Mouse (Mus musculus): ENCODE results near the gene Apoe.

Apoe gene

DNA sequence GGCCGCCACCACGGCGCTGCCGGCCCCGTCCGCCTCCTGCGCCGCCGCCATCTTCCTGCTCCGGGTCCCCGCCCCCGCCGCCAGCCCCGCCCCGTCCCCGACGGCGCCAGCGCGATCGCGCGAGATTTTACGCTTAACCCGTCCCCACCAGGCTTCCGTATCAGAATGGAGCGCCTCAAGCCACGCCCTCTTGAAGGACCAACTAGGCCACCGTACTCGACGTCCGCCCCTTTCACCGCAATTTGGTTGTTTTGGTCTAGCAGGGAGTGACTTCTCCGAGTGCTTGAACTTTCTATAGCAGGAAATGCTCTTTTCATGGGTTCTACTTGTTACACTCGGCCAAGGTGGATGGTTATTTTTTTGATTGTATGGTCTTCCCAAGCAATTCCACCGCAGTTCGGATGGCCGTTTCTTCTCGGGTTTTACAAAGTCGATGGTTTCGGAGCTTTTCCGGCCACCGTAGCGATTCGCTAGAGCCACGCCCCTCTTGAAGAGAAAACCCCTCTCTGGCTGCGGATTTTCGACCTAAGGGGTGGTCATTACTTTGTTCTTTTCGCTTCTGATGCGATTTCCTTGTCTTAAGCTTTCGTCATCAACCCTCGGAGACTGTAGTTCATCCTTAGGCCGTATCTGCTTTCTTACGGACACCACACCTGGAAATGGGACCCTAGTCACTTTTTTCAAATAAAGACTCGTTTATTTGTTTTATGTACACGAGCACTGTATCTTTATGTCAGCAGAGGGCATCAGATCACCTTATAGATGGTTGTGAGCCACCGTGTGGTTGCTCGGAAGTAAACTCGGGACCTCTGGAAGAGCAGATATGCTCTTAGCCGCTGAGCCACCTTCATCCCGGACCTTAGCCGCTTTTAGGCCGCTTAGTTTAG, 33.8 kb downstream of the Apoe start, which contains the start of gene Clptm1:
Clptm1 (minus strand) TSS at position 79 of the 887 bp plus-strand sequence.
- DNase-seq (ENCODE audit: extremely low read depth, low read depth), result peak; percentile 94

GRCm38 (mm10) chr7:19664455-19664954, 34.5 kb downstream of the Apoe start:
- no peak for DNase-seq (ENCODE audit: extremely low read depth, low read depth)

DNA sequence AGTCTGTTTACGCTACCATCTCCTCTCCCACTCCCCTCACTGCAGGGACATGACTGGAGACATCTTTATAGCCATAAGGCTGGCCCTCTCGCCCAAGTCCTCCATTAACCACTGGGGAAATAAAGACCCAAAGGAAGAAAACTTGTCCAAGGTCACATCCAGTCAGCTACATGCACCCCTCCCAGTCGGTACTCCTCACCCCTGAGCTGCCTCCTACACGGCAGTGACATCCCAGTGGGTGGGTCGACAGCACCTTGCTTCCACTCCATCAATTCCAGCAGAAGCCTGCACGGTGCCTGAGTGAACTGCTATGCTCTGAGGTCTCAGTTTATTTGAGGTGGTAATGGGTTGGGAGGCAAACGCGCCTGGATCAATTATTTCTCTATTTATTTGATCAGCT, 35.0 kb downstream of the Apoe start:
- DNase-seq (ENCODE audit: extremely low read depth, low read depth), result no peak

DNA sequence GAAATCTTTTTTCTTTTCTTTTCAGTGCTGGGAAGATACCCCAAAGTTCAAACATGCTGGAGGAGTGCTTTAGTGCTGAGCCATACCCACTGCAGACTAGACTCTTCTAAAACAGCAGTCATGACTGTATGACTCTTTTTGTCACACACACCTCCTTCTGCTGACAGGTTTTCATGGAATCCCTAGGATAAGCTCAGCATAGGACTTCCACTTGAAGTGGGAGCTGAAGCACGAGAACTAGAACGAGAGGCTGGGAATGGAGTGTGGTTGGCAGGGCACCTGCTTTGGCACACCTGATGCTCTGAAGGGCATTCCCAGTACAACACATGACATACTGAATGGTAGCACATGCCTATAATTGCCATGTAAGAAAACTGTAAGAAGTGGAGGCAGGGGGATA, 46.4 kb downstream of the Apoe start:
- DNase-seq (ENCODE audit: extremely low read depth, low read depth), result no peak

- no peak for DNase-seq (ENCODE audit: extremely low read depth, low read depth)
Measured at GRCm38 (mm10) chr7:19651063-19651786, 47.8 kb downstream of the Apoe start.

Data from MEL-GATA-1-ER (cell line).